Mouse (Mus musculus): Measurements from ENCODE around the gene Casc3. TPM values are rescaled to one million over a fixed set of nuclear protein-coding genes. Genes with fewer than 3 reads are reported as not detected.

The Casc3 gene
- polyA plus RNA-seq, 1 experiment from 2014 or later = 21.3 TPM

DNA sequence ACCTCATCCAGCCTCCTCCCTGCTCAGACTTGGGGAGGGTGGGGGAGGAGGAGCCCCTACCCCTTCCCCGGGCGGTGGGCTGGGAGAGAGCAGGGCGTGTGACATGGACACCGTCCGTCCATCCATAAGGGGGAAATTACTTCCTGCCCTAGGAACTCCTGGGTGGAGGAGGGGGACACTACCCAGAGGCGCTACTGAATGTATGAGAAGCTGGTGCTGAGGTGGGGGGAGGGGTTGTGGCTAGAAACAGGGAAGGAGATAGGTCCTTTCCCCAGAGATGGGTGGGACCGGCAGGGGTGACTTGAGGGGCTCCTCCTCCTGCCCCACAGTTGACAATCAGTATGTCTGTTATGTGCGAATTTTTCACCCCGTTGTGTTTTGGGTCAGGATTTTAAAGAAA lies 37.4 kb upstream of the Casc3 start:
- H3K4me3 ChIP-seq = peak overlapping the region; percentile 42; the same call in 1 of the 2 replicates
- peak overlapping the region; percentile 95 for H3K27ac ChIP-seq
- peaks cover 50% of the 10 kb centered on the region for H3K36me3 ChIP-seq
- ATAC-seq (replicated peaks; ENCODE audit: insufficient number of reproducible peaks, insufficient read depth, low FRiP score, low read depth) = no peak; the same call in 1 of the 2 replicates
- 0 out of 2 replicates have a peak overlapping the region, but pooled peaks have one; percentile 9 for H3K9ac ChIP-seq
- no peaks in the 10 kb centered on the region for H3K9me3 ChIP-seq (replicated peaks)
- 17% methylated on average over 9 of the region's 9 CpGs for WGBS
- no peaks in the 10 kb centered on the region for H3K27me3 ChIP-seq
- H3K4me2 ChIP-seq = peak overlapping the region; percentile 61
- peaks cover 92% of the 10 kb centered on the region for H3K4me1 ChIP-seq (replicated peaks)

DNA sequence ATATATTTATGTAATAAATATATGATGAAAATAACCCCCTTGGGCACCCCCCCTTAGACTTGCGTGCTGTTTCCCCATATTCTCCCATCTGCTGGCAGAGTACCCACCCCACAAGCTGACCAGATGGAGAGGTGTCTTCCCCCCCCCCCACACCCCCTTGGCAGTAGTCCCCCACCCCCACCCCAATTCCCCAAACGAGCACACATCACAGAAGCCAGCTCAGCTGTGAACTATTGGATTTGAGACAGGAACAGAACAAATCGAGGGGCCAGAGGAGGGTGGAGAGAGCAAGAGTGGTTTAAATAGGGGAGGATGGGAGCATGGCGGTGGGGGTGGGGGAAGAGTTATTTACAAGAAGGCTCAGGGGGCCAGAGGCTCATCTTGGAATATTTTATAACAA lies 37.0 kb upstream of the Casc3 start:
- peak overlapping the region; percentile 53 for H3K9ac ChIP-seq
- H3K36me3 ChIP-seq = peaks cover 46% of the 10 kb centered on the region
- peak overlapping the region; percentile 95 for H3K27ac ChIP-seq
- 13% methylated on average over 4 of the region's 4 CpGs for WGBS
- peak overlapping the region; percentile 61 for H3K4me2 ChIP-seq
- H3K9me3 ChIP-seq (replicated peaks) = no peaks in the 10 kb centered on the region
- H3K4me3 ChIP-seq = peak overlapping the region; percentile 42
- ATAC-seq (replicated peaks; ENCODE audit: insufficient number of reproducible peaks, insufficient read depth, low FRiP score, low read depth) = no peak
- H3K27me3 ChIP-seq = no peaks in the 10 kb centered on the region
- peaks cover 94% of the 10 kb centered on the region for H3K4me1 ChIP-seq (replicated peaks)

DNA sequence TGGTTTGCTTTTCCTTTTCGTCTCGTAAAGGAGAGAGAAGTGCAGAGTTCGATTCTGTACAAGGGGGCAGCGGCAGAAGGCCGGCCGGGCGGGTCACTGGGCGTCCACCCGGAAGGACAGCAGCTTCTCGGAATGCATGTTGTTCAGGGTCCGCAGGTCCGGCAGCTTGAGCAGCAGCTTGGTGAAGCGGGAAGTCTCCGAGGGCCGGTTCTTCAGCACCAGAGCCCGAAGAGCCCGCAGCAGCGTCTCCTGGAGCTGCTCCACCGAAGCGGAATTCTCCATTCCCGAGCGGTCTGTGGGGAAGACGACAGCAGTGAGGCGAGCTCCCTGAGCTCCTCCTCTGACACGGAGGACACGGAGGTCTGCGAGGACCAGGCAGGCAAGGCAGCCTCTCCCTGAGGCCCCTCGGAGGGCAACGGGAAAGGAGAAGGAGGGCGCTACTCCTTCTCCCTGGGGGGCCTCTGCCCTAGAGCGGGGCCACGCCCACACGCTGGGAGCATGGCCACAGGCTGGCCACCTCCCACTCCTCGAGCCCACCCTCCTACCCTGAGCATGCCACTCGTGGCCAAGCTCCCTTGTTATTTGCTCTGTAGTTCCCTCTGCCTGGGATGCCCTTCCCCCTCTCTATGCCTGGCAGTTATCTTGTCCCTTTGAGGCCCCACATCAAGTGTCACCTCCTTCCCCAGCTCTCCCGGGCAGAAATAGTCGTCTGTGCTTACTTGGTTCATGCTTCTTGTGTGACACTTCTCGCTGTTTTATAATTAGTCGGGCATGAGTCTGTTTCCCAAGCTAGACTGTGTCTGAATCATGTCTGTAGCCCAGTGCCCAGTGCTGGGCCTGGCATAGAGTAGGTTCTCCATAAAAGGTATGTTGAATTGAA lies 36.3 kb upstream of the Casc3 start:
- H3K27ac ChIP-seq = peak overlapping the region; percentile 95
- H3K4me2 ChIP-seq = peak overlapping the region; percentile 61
- H3K9ac ChIP-seq = peak overlapping the region; percentile 53
- peak overlapping the region; percentile 42 for H3K4me3 ChIP-seq
- H3K4me1 ChIP-seq (replicated peaks) = peaks cover 93% of the 10 kb centered on the region
- H3K36me3 ChIP-seq = peaks cover 39% of the 10 kb centered on the region
- H3K9me3 ChIP-seq (replicated peaks) = no peaks in the 10 kb centered on the region
- WGBS = 15% methylated on average over 36 of the region's 39 CpGs
- no peaks in the 10 kb centered on the region for H3K27me3 ChIP-seq
- peak; percentile 25 for ATAC-seq (replicated peaks; ENCODE audit: insufficient number of reproducible peaks, insufficient read depth, low FRiP score, low read depth)

- Histone ChIP-seq H3K9ac (peak overlapping the region; percentile 0; the same call in 1 of the 2 replicates), H3K36me3 (peaks cover 30% of the 10 kb centered on the region), H3K4me2 (peak overlapping the region; percentile 61), H3K27ac (peak overlapping the region; percentile 95), H3K4me3 (no peak overlapping the region), H3K4me1 (replicated peaks) (peaks cover 97% of the 10 kb centered on the region), H3K27me3 (no peaks in the 10 kb centered on the region), H3K9me3 (replicated peaks) (no peaks in the 10 kb centered on the region)
- no peak for ATAC-seq (replicated peaks; ENCODE audit: insufficient number of reproducible peaks, insufficient read depth, low FRiP score, low read depth)
- WGBS = 64% methylated on average over 25 of the region's 25 CpGs
Measured at GRCm38 (mm10) chr11:98769007-98769954, 35.4 kb upstream of the Casc3 start.

- WGBS = 89% methylated on average over 26 of the region's 26 CpGs
Measured at GRCm38 (mm10) chr11:98770096-98770975, 34.4 kb upstream of the Casc3 start.

GRCm38 (mm10) chr11:98771131-98771530 lies 33.6 kb upstream of the Casc3 start:
- Histone ChIP-seq H3K4me2 (no peak overlapping the region), H3K36me3 (peaks cover 21% of the 10 kb centered on the region), H3K9ac (no peak overlapping the region), H3K27ac (peak overlapping the region; percentile 93), H3K4me3 (no peak overlapping the region), H3K4me1 (replicated peaks) (peaks cover 95% of the 10 kb centered on the region), H3K9me3 (replicated peaks) (no peaks in the 10 kb centered on the region), H3K27me3 (no peaks in the 10 kb centered on the region)
- 92% methylated on average over 18 of the region's 18 CpGs for WGBS
- ATAC-seq (replicated peaks; ENCODE audit: insufficient number of reproducible peaks, insufficient read depth, low FRiP score, low read depth) = no peak

More at GRCm38 (mm10) chr11:98770096-98770975, 34.4 kb upstream of the Casc3 start:
- H3K9ac ChIP-seq = peak overlapping the region; percentile 0; the same call in 1 of the 2 replicates
- peaks cover 21% of the 10 kb centered on the region for H3K36me3 ChIP-seq
- ATAC-seq (replicated peaks; ENCODE audit: insufficient number of reproducible peaks, insufficient read depth, low FRiP score, low read depth) = no peak
- no peaks in the 10 kb centered on the region for H3K9me3 ChIP-seq (replicated peaks)
- H3K4me1 ChIP-seq (replicated peaks) = peaks cover 96% of the 10 kb centered on the region
- peak overlapping the region; percentile 95 for H3K27ac ChIP-seq
- no peak overlapping the region for H3K4me3 ChIP-seq
- H3K27me3 ChIP-seq = no peaks in the 10 kb centered on the region
- H3K4me2 ChIP-seq = no peak overlapping the region

- H3K27me3 ChIP-seq = no peaks in the 10 kb centered on the region
Measured at GRCm38 (mm10) chr11:98771844-98772525, 32.7 kb upstream of the Casc3 start.

DNA sequence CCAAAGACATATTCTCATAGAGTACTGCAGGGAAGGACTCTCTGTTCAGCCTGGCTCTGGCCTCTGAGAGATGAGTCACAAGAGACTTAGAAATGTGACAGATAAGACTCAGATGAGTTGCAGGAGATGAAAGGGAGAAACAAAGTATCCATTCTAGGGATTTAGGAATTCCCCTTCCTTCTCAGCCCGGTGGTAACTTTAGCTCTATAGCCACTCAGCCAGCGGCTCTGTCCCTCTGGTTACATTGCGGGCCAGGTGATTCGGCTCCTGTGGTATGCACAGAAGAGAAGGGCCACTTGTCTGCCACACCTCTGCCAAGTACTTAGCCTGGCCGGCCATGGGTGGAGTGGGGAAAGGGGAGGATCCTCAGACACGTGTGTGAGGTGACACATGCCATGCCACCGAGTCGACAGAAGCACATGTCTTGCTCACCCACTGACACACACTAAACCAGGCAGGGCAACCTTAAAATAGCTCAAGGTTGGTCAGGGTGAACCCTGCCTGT lies 32.0 kb upstream of the Casc3 start:
- ATAC-seq (replicated peaks; ENCODE audit: insufficient number of reproducible peaks, insufficient read depth, low FRiP score, low read depth) = peak; percentile 53
- H3K9ac ChIP-seq = peak overlapping the region; percentile 22; the same call in 1 of the 2 replicates

More at GRCm38 (mm10) chr11:98771844-98772525, 32.7 kb upstream of the Casc3 start:
- peaks cover 21% of the 10 kb centered on the region for H3K36me3 ChIP-seq
- WGBS = 51% methylated on average over 11 of the region's 11 CpGs
- no peak for ATAC-seq (replicated peaks; ENCODE audit: insufficient number of reproducible peaks, insufficient read depth, low FRiP score, low read depth)
- H3K4me3 ChIP-seq = peak overlapping the region; percentile 10; the same call in 1 of the 2 replicates
- H3K9me3 ChIP-seq (replicated peaks) = no peaks in the 10 kb centered on the region
- peak overlapping the region; percentile 93 for H3K27ac ChIP-seq
- H3K9ac ChIP-seq = peak overlapping the region; percentile 22; the same call in 1 of the 2 replicates
- peaks cover 95% of the 10 kb centered on the region for H3K4me1 ChIP-seq (replicated peaks)
- H3K4me2 ChIP-seq = peak overlapping the region; percentile 76

DNA sequence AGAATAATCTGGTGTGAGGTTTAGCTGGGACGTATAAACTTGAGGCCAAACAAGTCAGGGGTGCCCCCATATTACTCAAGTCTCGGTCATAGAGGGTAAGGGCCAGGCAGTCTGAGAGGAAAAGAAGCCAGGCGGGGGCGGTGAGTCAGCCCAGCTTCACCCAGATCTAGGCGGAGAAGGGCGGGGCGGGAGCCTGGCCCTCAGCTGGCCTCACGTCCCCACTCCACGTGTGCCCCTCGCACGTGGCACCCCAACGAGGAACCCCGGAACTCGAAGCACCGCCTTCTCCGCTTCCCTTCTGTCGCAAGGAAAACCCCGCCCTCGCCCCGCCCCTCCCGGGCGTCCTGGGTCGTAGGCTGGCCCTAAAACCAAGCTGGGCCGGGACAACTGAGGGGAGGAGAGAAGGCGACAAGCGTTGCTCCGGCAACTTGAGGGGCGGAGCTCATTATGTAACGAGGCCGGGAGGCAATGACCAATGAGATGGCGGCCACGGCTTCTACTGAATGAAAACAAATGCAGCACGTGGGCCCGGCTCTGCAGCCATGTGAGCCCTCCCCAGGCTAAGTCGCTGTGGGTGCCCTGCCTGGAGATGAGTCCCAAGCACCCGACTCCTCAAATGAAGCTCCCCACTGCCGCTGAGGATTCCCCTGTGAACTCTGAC lies 30.9 kb upstream of the Casc3 start:
- Histone ChIP-seq H3K27ac (peak overlapping the region; percentile 93), H3K27me3 (no peaks in the 10 kb centered on the region), H3K9me3 (replicated peaks) (no peaks in the 10 kb centered on the region), H3K36me3 (peaks cover 21% of the 10 kb centered on the region), H3K4me1 (replicated peaks) (peaks cover 84% of the 10 kb centered on the region), H3K4me2 (peak overlapping the region; percentile 76), H3K9ac (peak overlapping the region; percentile 64; the same call in 1 of the 2 replicates), H3K4me3 (peak overlapping the region; percentile 55)
- WGBS = under 1% methylated on average over 37 of the region's 37 CpGs
- peak; percentile 74 for ATAC-seq (replicated peaks; ENCODE audit: insufficient number of reproducible peaks, insufficient read depth, low FRiP score, low read depth)

More for the DNA sequence above, 32.0 kb upstream of the Casc3 start:
- Histone ChIP-seq H3K27me3 (no peaks in the 10 kb centered on the region), H3K4me1 (replicated peaks) (peaks cover 94% of the 10 kb centered on the region), H3K27ac (peak overlapping the region; percentile 93), H3K36me3 (peaks cover 21% of the 10 kb centered on the region), H3K4me3 (peak overlapping the region; percentile 10; the same call in 1 of the 2 replicates), H3K9me3 (replicated peaks) (no peaks in the 10 kb centered on the region), H3K4me2 (peak overlapping the region; percentile 76)
- 24% methylated on average over 8 of the region's 8 CpGs for WGBS

Data from heart, embryonic 15.5 days (tissue).